Mouse (Mus musculus): ENCODE measurements around the gene Zrsr1.

The Zrsr1 gene

GRCm38 (mm10) chr11:22972746-22973526, 1.1 kb downstream of the Zrsr1 start:
- DNase-seq (ENCODE audit: low spot score), result peak; percentile 90

DNA sequence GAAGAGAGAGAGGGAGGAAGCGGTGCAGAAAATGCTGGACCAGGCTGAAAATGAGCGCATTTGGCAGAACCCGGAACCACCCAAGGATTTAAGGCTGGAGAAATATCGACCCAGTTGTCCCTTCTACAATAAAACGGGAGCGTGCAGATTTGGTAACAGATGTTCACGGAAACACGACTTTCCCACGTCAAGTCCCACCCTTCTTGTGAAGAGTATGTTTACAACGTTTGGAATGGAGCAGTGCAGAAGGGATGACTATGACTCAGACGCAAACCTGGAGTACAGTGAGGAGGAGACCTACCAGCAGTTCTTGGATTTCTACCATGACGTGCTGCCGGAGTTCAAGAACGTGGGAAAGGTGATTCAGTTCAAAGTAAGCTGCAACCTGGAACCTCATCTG, 1.8 kb downstream of the Zrsr1 start:
- DNase-seq (ENCODE audit: low spot score), result no peak

GRCm38 (mm10) chr11:22978215-22978614, 6.4 kb downstream of the Zrsr1 start:
- DNase-seq (ENCODE audit: low spot score), result no peak

- DNase-seq (ENCODE audit: low spot score), result no peak
These were observed 6.9 kb downstream of the Zrsr1 start for GRCm38 (mm10) chr11:22978711-22979110.

DNA sequence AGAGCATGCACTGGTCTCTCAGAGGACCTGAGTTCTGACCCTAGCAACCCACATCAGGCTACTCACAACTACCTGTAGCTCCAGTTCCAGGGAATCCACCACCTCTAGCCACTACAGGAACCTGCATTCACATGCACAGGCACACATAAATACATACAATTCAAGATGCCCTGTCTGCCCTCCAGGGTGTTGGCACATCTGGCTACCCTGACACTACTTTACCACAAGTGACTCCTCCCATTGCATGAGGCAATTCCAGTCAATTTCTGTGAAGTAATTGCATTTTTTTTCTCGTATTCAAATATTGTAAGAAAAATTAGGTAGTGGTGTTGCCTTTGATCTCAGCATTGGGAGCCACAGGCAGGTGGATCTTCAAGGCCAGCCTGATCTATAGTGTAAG, 7.4 kb downstream of the Zrsr1 start:
- no peak for DNase-seq (ENCODE audit: low spot score)

GRCm38 (mm10) chr11:22981041-22981440, 9.2 kb downstream of the Zrsr1 start:
- DNase-seq (ENCODE audit: low spot score), result no peak

GRCm38 (mm10) chr11:22981543-22981950, 9.7 kb downstream of the Zrsr1 start:
- DNase-seq (ENCODE audit: low spot score), result no peak

DNA sequence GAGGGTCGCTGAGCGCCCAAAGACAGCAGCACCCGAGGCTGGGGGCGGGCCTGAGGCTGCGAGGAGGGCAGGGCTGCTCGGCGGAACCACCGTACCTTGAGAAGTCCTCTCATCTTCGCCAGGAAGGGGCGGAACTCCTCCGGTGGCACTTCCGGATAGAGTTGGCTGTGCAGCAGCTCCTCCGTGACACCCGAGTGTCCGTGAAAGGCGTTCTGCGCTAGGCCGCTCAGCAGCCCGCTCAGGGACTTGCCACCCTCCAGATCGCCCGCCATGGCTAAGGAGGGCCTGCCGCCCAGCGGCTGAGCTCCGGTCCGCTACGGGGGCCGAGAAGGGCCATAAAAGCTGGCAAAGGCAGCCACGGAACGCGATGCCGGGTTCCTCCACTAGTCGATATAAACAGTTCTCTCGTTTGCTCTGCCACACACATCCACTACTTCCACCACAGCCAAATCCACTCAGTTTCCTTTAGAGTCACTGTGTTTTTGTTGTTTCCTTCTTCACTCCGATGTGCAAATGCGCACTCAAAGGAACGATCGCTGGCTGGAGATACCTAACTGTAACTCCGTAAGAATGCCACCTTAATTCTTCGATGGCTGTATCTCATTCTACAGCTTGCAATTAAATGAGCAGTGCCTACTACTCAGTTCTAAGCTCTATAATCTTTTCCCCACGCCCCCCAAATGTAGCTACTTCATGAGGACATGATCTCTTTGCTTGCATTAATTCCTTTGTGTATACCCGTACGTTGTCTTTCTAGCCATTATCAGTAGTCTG, 10.4 kb downstream of the Zrsr1 start, which contains the start of the genes Gm28048 and Commd1:
Gene Gm28048 (minus strand): TSS at position 107 of the 774 bp plus-strand sequence.
Gene Commd1 (minus strand): TSS at position 399 of the 774 bp plus-strand sequence.
- DNase-seq (ENCODE audit: low spot score), result peak; percentile 95

DNA sequence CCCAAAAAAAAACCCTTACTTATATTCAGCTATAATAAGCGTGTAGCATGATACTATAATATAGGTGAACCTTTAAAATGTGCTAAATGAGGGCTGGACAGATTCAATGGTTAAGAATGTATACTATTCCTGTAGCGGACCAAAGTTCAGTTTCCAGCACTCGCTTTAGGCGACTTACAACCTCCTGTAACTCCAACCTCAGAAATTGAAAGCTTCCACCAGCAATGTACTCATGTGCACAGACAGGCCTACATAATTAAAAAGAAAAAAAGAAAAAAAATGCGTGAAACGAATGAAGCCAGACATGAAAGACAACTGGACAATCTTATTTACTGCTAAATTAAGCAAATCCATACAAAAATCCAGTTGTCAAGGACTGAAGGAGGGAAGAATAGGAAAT, 11.0 kb downstream of the Zrsr1 start:
- DNase-seq (ENCODE audit: low spot score), result no peak

DNA sequence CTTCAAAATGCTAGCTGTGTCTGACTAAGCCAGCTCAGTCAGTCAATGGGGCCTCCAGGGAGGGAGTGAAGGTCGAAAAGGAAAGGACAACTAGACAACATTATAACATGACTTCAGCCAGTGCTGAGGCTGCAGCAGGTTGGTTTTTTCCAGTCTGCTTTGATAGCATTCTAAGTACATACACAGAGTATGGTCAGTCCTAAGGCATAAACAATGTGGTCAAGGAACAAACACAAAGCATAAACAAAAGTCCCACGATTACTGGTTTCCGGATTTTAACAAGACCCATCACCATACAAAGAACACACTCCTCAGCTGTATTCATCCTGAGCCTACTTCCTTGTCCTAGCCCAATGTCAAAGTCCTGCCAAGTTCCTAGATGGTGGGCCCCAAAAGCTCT, 13.7 kb downstream of the Zrsr1 start:
- DNase-seq (ENCODE audit: low spot score), result no peak

- no peak for DNase-seq (ENCODE audit: low spot score)
These were observed 15.6 kb downstream of the Zrsr1 start for GRCm38 (mm10) chr11:22987357-22987756.

- no peak for DNase-seq (ENCODE audit: low spot score)
These were observed 18.0 kb downstream of the Zrsr1 start for GRCm38 (mm10) chr11:22989786-22990185.

GRCm38 (mm10) chr11:22990393-22991126, 18.8 kb downstream of the Zrsr1 start, which contains the start of gene Cct4:
Gene Cct4, plus strand, starts transcription at chr11:22990519.
- peak; percentile 93 for DNase-seq (ENCODE audit: low spot score)

GRCm38 (mm10) chr11:22991218-22991835, 19.5 kb downstream of the Zrsr1 start:
- no peak for DNase-seq (ENCODE audit: low spot score)

GRCm38 (mm10) chr11:22994271-22994670, 22.5 kb downstream of the Zrsr1 start:
- no peak for DNase-seq (ENCODE audit: low spot score)

DNA sequence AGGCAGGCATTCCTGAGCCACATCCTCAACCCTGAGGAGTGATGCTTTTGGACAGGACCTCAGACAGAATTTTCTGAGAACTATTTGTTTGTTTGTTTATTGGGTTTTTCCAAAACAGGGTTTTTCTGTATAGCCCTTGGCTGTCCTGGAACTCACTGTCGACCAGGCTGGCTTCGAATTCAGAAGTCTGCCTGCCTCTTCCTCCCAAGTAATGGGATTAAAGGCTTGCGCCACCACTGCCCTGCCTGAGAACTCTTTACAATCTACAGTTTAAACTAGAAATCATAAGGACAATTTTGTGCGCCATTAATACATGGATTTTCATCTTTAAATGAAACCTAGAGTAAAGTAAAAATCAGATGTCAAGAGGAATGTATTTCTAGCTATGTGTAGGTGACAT, 23.7 kb downstream of the Zrsr1 start:
- DNase-seq (ENCODE audit: low spot score), result no peak

GRCm38 (mm10) chr11:22998308-22998707, 26.5 kb downstream of the Zrsr1 start:
- DNase-seq (ENCODE audit: low spot score), result no peak

GRCm38 (mm10) chr11:23005276-23005675, 33.5 kb downstream of the Zrsr1 start:
- no peak for DNase-seq (ENCODE audit: low spot score)

GRCm38 (mm10) chr11:23007166-23007480, 35.3 kb downstream of the Zrsr1 start:
- no peak for DNase-seq (ENCODE audit: low spot score)

DNA sequence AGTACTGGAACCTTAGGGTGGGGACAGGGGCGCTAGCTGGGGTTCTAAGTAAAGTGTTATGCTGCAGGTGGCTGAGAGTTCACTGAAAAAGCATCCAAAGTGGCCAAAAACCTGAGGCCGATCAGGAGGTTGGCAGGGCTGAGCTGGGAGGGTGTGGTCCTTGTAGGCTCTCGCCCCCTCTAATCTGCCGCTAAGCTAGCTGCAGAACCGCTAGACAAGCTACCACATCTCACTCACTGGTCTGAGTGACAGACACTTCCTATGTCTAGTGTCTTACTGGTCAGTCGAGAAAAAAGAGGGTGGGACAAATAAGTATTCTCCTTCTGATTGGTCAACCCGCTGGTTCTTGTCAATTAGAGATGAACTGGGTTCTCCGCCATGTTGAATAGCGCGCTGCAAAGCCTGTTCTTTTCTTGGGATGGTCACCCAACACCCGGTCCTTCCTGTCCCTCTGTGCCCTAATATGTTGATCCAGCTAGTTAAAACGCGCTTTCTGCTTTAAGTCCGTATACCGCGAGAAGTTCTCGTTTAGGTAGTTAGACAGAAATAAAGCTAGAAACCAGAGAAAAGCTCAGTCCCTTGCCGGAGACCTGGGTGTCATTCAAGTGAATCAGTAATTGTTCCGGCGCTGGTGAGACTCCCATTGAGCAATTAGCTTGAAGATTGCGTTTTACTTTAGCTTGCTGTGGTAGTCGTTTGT, 35.8 kb downstream of the Zrsr1 start, which contains the start of gene Fam161a:
Gene Fam161a (plus strand): TSS at position 51 of the 700 bp plus-strand sequence.
- peak; percentile 87 for DNase-seq (ENCODE audit: low spot score)

GRCm38 (mm10) chr11:23008181-23008823, 36.5 kb downstream of the Zrsr1 start:
- DNase-seq (ENCODE audit: low spot score), result peak; percentile 81
